Mouse (Mus musculus): ENCODE measurements at regions not wholly inside any gene's neighbourhood (a gene's known extent, or its start where the extent isn't known, plus 50 kb on each side); places are given as distances from the start of the nearest gene placed in this dataset.

DNA sequence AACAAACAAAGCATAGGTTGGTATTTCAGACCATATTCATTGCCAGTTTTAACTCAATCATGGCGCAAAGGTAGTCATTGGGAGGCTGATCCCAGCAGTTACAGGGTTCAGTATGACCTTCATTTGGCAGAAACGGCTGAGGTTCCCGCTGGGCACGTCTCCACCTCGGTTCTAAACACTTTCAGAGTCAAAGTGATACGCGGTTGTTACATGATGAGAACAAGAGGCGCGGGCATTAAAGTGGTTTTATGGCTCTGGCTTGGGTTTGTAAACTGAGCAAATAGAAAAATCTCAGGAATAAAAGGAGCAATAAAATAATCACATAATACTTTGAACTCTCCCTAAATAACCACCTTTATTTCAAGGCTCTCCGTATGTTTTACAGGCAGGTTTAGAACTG, 146.0 kb upstream of the Irf2bp2 start:
- 73% methylated on average over 10 of the region's 10 CpGs for WGBS
- Histone ChIP-seq H3K4me1 (ENCODE audit: insufficient read depth, low read length) (peaks cover 40% of the 10 kb centered on the region), H3K4me3 (ENCODE audit: low read length) (no peak overlapping the region), H3K4me2 (replicated peaks; ENCODE audit: low read depth, low read length) (no peak overlapping the region), H3K36me3 (ENCODE audit: insufficient read depth, low read length) (no peaks in the 10 kb centered on the region), H3K27me3 (ENCODE audit: insufficient read depth, low read length) (no peaks in the 10 kb centered on the region), H3K27ac (ENCODE audit: low read length) (no peak overlapping the region), H3K9ac (replicated peaks; ENCODE audit: low read length) (no peak overlapping the region), H3K9me3 (ENCODE audit: low read length) (no peaks in the 10 kb centered on the region)
- ATAC-seq (ENCODE audit: low FRiP score, low TSS enrichment), result no peak

DNA sequence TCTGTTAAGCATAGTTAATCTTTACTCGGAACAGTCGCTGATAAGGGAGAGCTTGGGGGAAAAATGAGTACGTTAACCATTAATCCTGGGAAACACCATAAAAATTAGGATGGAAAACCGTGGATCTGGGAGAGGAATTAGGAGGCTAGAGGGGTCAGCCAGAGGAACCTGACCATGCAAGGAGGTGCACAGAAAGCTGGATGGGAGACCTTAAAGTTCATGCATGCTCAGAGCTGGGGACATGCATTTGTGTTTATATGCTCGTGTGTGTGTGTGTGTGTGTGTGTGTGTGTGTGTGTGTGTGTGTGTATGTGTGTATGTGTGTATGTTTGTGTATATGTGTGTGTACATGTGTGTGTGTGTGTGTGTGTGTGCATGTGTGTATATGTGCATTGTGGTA, 143.2 kb upstream of the Irf2bp2 start:
- Histone ChIP-seq H3K4me1 (ENCODE audit: insufficient read depth, low read length) (peaks cover 58% of the 10 kb centered on the region), H3K4me3 (ENCODE audit: low read length) (no peak overlapping the region), H3K36me3 (ENCODE audit: insufficient read depth, low read length) (no peaks in the 10 kb centered on the region), H3K27ac (ENCODE audit: low read length) (peak overlapping the region; percentile 100), H3K9me3 (ENCODE audit: low read length) (no peaks in the 10 kb centered on the region), H3K9ac (replicated peaks; ENCODE audit: low read length) (no peak overlapping the region), H3K27me3 (ENCODE audit: insufficient read depth, low read length) (no peaks in the 10 kb centered on the region), H3K4me2 (replicated peaks; ENCODE audit: low read depth, low read length) (no peak overlapping the region)
- WGBS, result 16% methylated on average over 5 of the region's 5 CpGs
- peak; percentile 52 for ATAC-seq (ENCODE audit: low FRiP score, low TSS enrichment)

GRCm38 (mm10) chr8:126736441-126736962, 142.7 kb upstream of the Irf2bp2 start:
- 12% methylated on average over 10 of the region's 10 CpGs for WGBS
- Histone ChIP-seq H3K4me1 (ENCODE audit: insufficient read depth, low read length) (peaks cover 60% of the 10 kb centered on the region), H3K27ac (ENCODE audit: low read length) (peak overlapping the region; percentile 100), H3K36me3 (ENCODE audit: insufficient read depth, low read length) (no peaks in the 10 kb centered on the region), H3K9me3 (ENCODE audit: low read length) (no peaks in the 10 kb centered on the region), H3K27me3 (ENCODE audit: insufficient read depth, low read length) (no peaks in the 10 kb centered on the region), H3K9ac (replicated peaks; ENCODE audit: low read length) (peak overlapping the region; percentile 58), H3K4me2 (replicated peaks; ENCODE audit: low read depth, low read length) (peak overlapping the region; percentile 30), H3K4me3 (ENCODE audit: low read length) (no peak overlapping the region)
- ATAC-seq (ENCODE audit: low FRiP score, low TSS enrichment), result peak; percentile 62

GRCm38 (mm10) chr8:126735488-126736440, 142.0 kb upstream of the Irf2bp2 start:
- peak overlapping the region; percentile 30 for H3K4me2 ChIP-seq (replicated peaks; ENCODE audit: low read depth, low read length)
- peak overlapping the region; percentile 100 for H3K27ac ChIP-seq (ENCODE audit: low read length)
- H3K9ac ChIP-seq (replicated peaks; ENCODE audit: low read length), result peak overlapping the region; percentile 58
- no peaks in the 10 kb centered on the region for H3K36me3 ChIP-seq (ENCODE audit: insufficient read depth, low read length)
- no peak overlapping the region for H3K4me3 ChIP-seq (ENCODE audit: low read length)
- no peaks in the 10 kb centered on the region for H3K9me3 ChIP-seq (ENCODE audit: low read length)
- WGBS, result 12% methylated on average over 25 of the region's 25 CpGs
- peak; percentile 69 for ATAC-seq (ENCODE audit: low FRiP score, low TSS enrichment)
- H3K4me1 ChIP-seq (ENCODE audit: insufficient read depth, low read length), result peaks cover 66% of the 10 kb centered on the region
- H3K27me3 ChIP-seq (ENCODE audit: insufficient read depth, low read length), result no peaks in the 10 kb centered on the region

- peak overlapping the region; percentile 30 for H3K4me2 ChIP-seq (replicated peaks; ENCODE audit: low read depth, low read length)
- H3K27me3 ChIP-seq (ENCODE audit: insufficient read depth, low read length), result no peaks in the 10 kb centered on the region
- H3K36me3 ChIP-seq (ENCODE audit: insufficient read depth, low read length), result no peaks in the 10 kb centered on the region
- WGBS, result 19% methylated on average over 7 of the region's 7 CpGs
- no peak overlapping the region for H3K4me3 ChIP-seq (ENCODE audit: low read length)
- peak overlapping the region; percentile 100 for H3K27ac ChIP-seq (ENCODE audit: low read length)
- peak; percentile 32 for ATAC-seq (ENCODE audit: low FRiP score, low TSS enrichment)
- 0 out of 2 replicates have a peak overlapping the region, but pooled peaks have one; percentile 9 for H3K9ac ChIP-seq (replicated peaks; ENCODE audit: low read length)
- no peaks in the 10 kb centered on the region for H3K9me3 ChIP-seq (ENCODE audit: low read length)
- H3K4me1 ChIP-seq (ENCODE audit: insufficient read depth, low read length), result peaks cover 74% of the 10 kb centered on the region
These were observed 141.1 kb upstream of the Irf2bp2 start for GRCm38 (mm10) chr8:126734743-126735487.

- H3K9me3 ChIP-seq (ENCODE audit: low read length), result no peaks in the 10 kb centered on the region
- 63% methylated on average over 6 of the region's 6 CpGs for WGBS
- ATAC-seq (ENCODE audit: low FRiP score, low TSS enrichment), result no peak
- no peak overlapping the region for H3K4me2 ChIP-seq (replicated peaks; ENCODE audit: low read depth, low read length)
- H3K4me3 ChIP-seq (ENCODE audit: low read length), result no peak overlapping the region
- peak overlapping the region; percentile 100 for H3K27ac ChIP-seq (ENCODE audit: low read length)
- no peak overlapping the region; the same call in 1 of the 2 replicates for H3K9ac ChIP-seq (replicated peaks; ENCODE audit: low read length)
- no peaks in the 10 kb centered on the region for H3K36me3 ChIP-seq (ENCODE audit: insufficient read depth, low read length)
- H3K4me1 ChIP-seq (ENCODE audit: insufficient read depth, low read length), result peaks cover 74% of the 10 kb centered on the region
- H3K27me3 ChIP-seq (ENCODE audit: insufficient read depth, low read length), result no peaks in the 10 kb centered on the region
These were observed 140.0 kb upstream of the Irf2bp2 start for GRCm38 (mm10) chr8:126733779-126734178.

GRCm38 (mm10) chr8:126733307-126733706, 139.5 kb upstream of the Irf2bp2 start:
- peak overlapping the region; percentile 100 for H3K27ac ChIP-seq (ENCODE audit: low read length)
- no peak overlapping the region for H3K4me3 ChIP-seq (ENCODE audit: low read length)
- ATAC-seq (ENCODE audit: low FRiP score, low TSS enrichment), result no peak
- 50% methylated on average over 7 of the region's 7 CpGs for WGBS
- no peak overlapping the region for H3K9ac ChIP-seq (replicated peaks; ENCODE audit: low read length)
- no peak overlapping the region for H3K4me2 ChIP-seq (replicated peaks; ENCODE audit: low read depth, low read length)
- no peaks in the 10 kb centered on the region for H3K27me3 ChIP-seq (ENCODE audit: insufficient read depth, low read length)
- peaks cover 74% of the 10 kb centered on the region for H3K4me1 ChIP-seq (ENCODE audit: insufficient read depth, low read length)
- no peaks in the 10 kb centered on the region for H3K36me3 ChIP-seq (ENCODE audit: insufficient read depth, low read length)
- no peaks in the 10 kb centered on the region for H3K9me3 ChIP-seq (ENCODE audit: low read length)

GRCm38 (mm10) chr8:126730017-126730631, 136.3 kb upstream of the Irf2bp2 start:
- Histone ChIP-seq H3K4me3 (ENCODE audit: low read length) (no peak overlapping the region), H3K9me3 (ENCODE audit: low read length) (peaks cover 7% of the 10 kb centered on the region; the same call in 1 of the 2 replicates), H3K4me2 (replicated peaks; ENCODE audit: low read depth, low read length) (no peak overlapping the region), H3K4me1 (ENCODE audit: insufficient read depth, low read length) (peaks cover 43% of the 10 kb centered on the region), H3K27ac (ENCODE audit: low read length) (peak overlapping the region; percentile 54), H3K9ac (replicated peaks; ENCODE audit: low read length) (no peak overlapping the region), H3K27me3 (ENCODE audit: insufficient read depth, low read length) (no peaks in the 10 kb centered on the region), H3K36me3 (ENCODE audit: insufficient read depth, low read length) (no peaks in the 10 kb centered on the region)
- ATAC-seq (ENCODE audit: low FRiP score, low TSS enrichment), result no peak
- WGBS, result 70% methylated on average over 3 of the region's 3 CpGs

- no peak; the same call in 1 of the 2 replicates for ATAC-seq (ENCODE audit: low FRiP score, low TSS enrichment)
- Histone ChIP-seq H3K36me3 (ENCODE audit: insufficient read depth, low read length) (no peaks in the 10 kb centered on the region), H3K4me1 (ENCODE audit: insufficient read depth, low read length) (peaks cover 33% of the 10 kb centered on the region), H3K9me3 (ENCODE audit: low read length) (peaks cover 7% of the 10 kb centered on the region; the same call in 1 of the 2 replicates), H3K4me3 (ENCODE audit: low read length) (no peak overlapping the region), H3K27me3 (ENCODE audit: insufficient read depth, low read length) (no peaks in the 10 kb centered on the region), H3K4me2 (replicated peaks; ENCODE audit: low read depth, low read length) (no peak overlapping the region), H3K9ac (replicated peaks; ENCODE audit: low read length) (no peak overlapping the region), H3K27ac (ENCODE audit: low read length) (peak overlapping the region; percentile 61)
- WGBS, result 73% methylated on average over 12 of the region's 12 CpGs
These were observed 135.3 kb upstream of the Irf2bp2 start for GRCm38 (mm10) chr8:126728987-126729632.

Data from kidney, embryonic 16.5 days (tissue).